Mouse (Mus musculus): ENCODE measurements around the gene Tsen34. TPM values are rescaled to one million over a fixed set of nuclear protein-coding genes. Genes with fewer than 3 reads are reported as not detected.
A peak's percentile ranks its signal among the peaks of the same experiment; 100 is the strongest.

Tsen34 gene
- total RNA-seq (2014; rRNA removed; ENCODE audit: low replicate concordance) (289 and 303 TPM in 2 replicates), polyA plus RNA-seq (2015; fragmentation: Nextera tagmentation; extraction: Ambion mirVana) (170 and 183 TPM in 2 replicates)

DNA sequence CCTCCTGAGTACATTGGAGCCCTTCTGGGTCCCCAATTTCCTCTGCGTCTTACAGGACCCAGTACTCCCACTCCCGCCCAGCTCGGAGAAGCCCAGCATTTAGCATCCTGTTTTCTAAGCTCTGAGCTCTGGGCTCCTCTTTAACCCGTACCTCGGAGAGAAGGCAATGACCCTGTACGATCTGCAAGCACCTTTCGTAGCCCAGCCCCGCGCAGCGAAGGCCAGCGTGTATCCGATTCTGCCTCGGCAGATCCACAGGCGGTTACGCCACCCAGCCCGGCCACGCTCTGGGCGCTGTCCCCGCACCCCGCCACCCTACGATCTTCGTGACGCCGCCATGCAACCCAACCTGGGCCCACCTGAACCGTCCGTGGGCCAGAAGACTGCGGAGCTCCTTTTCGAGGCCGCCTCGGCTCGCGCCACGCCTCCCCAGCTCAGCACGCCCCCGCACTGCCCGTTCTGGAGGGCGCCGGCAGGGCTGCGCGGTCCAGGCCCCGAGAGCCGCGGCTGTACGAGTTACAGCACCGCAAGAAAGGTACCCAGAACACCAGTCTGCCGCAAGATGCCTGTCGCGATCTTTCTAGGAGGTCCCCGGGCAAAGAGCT lies at the start of gene Tsen34:
Tsen34 (plus strand) TSS at position 482 of the 605 bp plus-strand sequence.
- DNase-seq (ENCODE audit: low spot score) (peak; percentile 16), ATAC-seq (ENCODE audit: insufficient read depth, low read depth) (peak; percentile 22)
- H3K4me3 ChIP-seq (ENCODE audit: low read depth, low read length), result peak within 1 kb of the TSS; percentile 76
- peaks cover 23% of the 10 kb centered on the region for H3K36me3 ChIP-seq (replicated peaks; ENCODE audit: control insufficient read depth, insufficient read depth, low read length)
- H3K4me2 ChIP-seq (ENCODE audit: low read depth, low read length), result peak within 1 kb of the TSS; percentile 97
- peaks cover 14% of the 10 kb centered on the region for H3K4me1 ChIP-seq (ENCODE audit: control insufficient read depth, insufficient read depth)
- no peaks in the 10 kb centered on the region for H3K27me3 ChIP-seq (ENCODE audit: control insufficient read depth, insufficient read depth, low read length)
- TF ChIP-seq EP300 (IDR thresholded peaks at IDR 0.05; ENCODE audit: low read depth) (no peak), CTCF (IDR thresholded peaks at IDR 0.05; ENCODE audit: low read depth) (0 out of 2 replicates have a peak, but pooled peaks have one; percentile 2)
- 1% methylated on average over 48 of the region's 49 CpGs for WGBS
- H3K27ac ChIP-seq (ENCODE audit: low read depth), result peak within 1 kb of the TSS; percentile 91
- no peaks in the 10 kb centered on the region for H3K9me3 ChIP-seq (replicated peaks; ENCODE audit: control insufficient read depth, low read length)
- H3K9ac ChIP-seq (replicated peaks; ENCODE audit: low read depth, low read length), result peak within 1 kb of the TSS; percentile 75

DNA sequence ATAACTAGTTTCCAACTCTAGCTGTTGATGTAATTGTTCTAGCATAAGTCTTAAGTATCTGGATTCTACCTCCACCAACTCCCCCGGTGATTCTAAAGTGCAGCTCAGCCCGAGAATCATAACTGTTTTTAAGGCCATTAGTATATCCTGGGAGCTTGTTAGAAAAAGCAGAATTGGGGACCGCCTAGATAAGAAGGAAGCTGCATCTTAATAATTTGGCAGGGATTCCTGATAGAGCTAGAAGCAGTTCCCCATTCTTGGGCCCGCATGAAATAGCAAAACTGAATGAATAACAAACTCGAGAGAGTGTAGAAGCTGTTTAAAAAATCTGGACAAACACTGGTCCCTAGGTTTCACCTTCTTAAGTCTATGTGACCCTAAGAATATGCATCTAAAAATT lies 49.3 kb upstream of the Tsen34 start:
- H3K27ac ChIP-seq (ENCODE audit: low read depth), result no peak overlapping the region
- H3K27me3 ChIP-seq (ENCODE audit: control insufficient read depth, insufficient read depth, low read length), result no peaks in the 10 kb centered on the region
- H3K4me3 ChIP-seq (ENCODE audit: low read depth, low read length), result no peak overlapping the region
- TF ChIP-seq CTCF (IDR thresholded peaks at IDR 0.05; ENCODE audit: low read depth) (no peak), EP300 (IDR thresholded peaks at IDR 0.05; ENCODE audit: low read depth) (no peak)
- no peak overlapping the region for H3K4me2 ChIP-seq (ENCODE audit: low read depth, low read length)
- no peak for DNase-seq (ENCODE audit: low spot score)
- peaks cover 31% of the 10 kb centered on the region for H3K36me3 ChIP-seq (replicated peaks; ENCODE audit: control insufficient read depth, insufficient read depth, low read length)
- 50% methylated on average over 5 of the region's 5 CpGs for WGBS
- no peak overlapping the region for H3K9ac ChIP-seq (replicated peaks; ENCODE audit: low read depth, low read length)
- ATAC-seq (ENCODE audit: insufficient read depth, low read depth), result no peak
- peaks cover 19% of the 10 kb centered on the region for H3K4me1 ChIP-seq (ENCODE audit: control insufficient read depth, insufficient read depth)
- H3K9me3 ChIP-seq (replicated peaks; ENCODE audit: control insufficient read depth, low read length), result no peaks in the 10 kb centered on the region

DNA sequence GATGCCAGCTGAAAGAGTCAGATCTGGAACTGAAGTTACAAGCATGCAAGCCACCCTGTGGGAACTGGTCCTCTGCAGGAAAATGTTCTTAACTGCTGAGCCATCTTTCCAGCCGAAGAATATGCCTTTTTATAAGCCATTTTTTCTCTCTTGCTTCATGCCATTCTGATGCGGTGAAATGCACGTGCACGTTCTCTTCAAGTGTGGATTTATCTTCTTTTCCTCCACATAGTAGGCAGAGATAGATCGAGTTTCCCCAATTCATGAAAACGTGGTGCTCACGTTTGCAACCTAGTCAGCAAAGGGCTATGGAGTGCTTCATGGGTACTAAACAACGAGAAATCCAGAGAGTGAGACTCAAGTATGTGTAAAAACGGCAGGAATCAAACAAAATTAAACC lies 48.8 kb upstream of the Tsen34 start:
- Histone ChIP-seq H3K4me1 (ENCODE audit: control insufficient read depth, insufficient read depth) (peaks cover 23% of the 10 kb centered on the region), H3K27me3 (ENCODE audit: control insufficient read depth, insufficient read depth, low read length) (no peaks in the 10 kb centered on the region), H3K36me3 (replicated peaks; ENCODE audit: control insufficient read depth, insufficient read depth, low read length) (peaks cover 27% of the 10 kb centered on the region), H3K4me2 (ENCODE audit: low read depth, low read length) (peak overlapping the region; percentile 51), H3K27ac (ENCODE audit: low read depth) (no peak overlapping the region), H3K9me3 (replicated peaks; ENCODE audit: control insufficient read depth, low read length) (no peaks in the 10 kb centered on the region), H3K4me3 (ENCODE audit: low read depth, low read length) (peak overlapping the region; percentile 40; the same call in 1 of the 2 replicates), H3K9ac (replicated peaks; ENCODE audit: low read depth, low read length) (no peak overlapping the region)
- no peak for DNase-seq (ENCODE audit: low spot score)
- 25% methylated on average over 9 of the region's 9 CpGs for WGBS
- TF ChIP-seq EP300 (IDR thresholded peaks at IDR 0.05; ENCODE audit: low read depth) (no peak), CTCF (IDR thresholded peaks at IDR 0.05; ENCODE audit: low read depth) (no peak)
- no peak for ATAC-seq (ENCODE audit: insufficient read depth, low read depth)

DNA sequence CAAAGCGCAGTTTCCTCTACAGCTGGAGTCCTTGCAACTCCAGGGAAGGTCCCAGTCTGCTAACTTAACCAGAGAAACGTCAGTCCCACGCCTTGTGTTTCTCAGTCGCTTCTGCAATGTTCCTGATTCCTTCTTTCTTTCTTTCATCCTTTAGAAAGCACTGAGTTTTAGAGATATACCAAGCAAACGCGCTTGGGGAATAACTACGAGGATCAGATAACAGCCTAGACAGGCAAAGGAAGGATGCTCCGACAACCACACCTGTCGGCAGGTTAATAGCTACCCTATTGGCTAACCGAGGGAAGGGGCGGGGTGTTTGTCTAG lies 48.4 kb upstream of the Tsen34 start:
- H3K27me3 ChIP-seq (ENCODE audit: control insufficient read depth, insufficient read depth, low read length), result no peaks in the 10 kb centered on the region
- peak overlapping the region; percentile 51 for H3K4me2 ChIP-seq (ENCODE audit: low read depth, low read length)
- H3K36me3 ChIP-seq (replicated peaks; ENCODE audit: control insufficient read depth, insufficient read depth, low read length), result peaks cover 22% of the 10 kb centered on the region
- no peak for ATAC-seq (ENCODE audit: insufficient read depth, low read depth)
- H3K9me3 ChIP-seq (replicated peaks; ENCODE audit: control insufficient read depth, low read length), result no peaks in the 10 kb centered on the region
- no peak for DNase-seq (ENCODE audit: low spot score)
- 2% methylated on average over 11 of the region's 11 CpGs for WGBS
- no peak overlapping the region for H3K9ac ChIP-seq (replicated peaks; ENCODE audit: low read depth, low read length)
- H3K4me3 ChIP-seq (ENCODE audit: low read depth, low read length), result peak overlapping the region; percentile 40
- peaks cover 23% of the 10 kb centered on the region for H3K4me1 ChIP-seq (ENCODE audit: control insufficient read depth, insufficient read depth)
- TF ChIP-seq EP300 (IDR thresholded peaks at IDR 0.05; ENCODE audit: low read depth) (no peak), CTCF (IDR thresholded peaks at IDR 0.05; ENCODE audit: low read depth) (no peak)
- peak overlapping the region; percentile 44; the same call in 1 of the 2 replicates for H3K27ac ChIP-seq (ENCODE audit: low read depth)

GRCm38 (mm10) chr7:3644672-3645487 lies 47.8 kb upstream of the Tsen34 start, which contains the start of gene Cnot3:
Gene Cnot3 (plus strand): TSS chr7:3645268.
- peak within 1 kb of the TSS; percentile 95 for H3K4me3 ChIP-seq (ENCODE audit: low read depth, low read length)
- no peaks in the 10 kb centered on the region for H3K9me3 ChIP-seq (replicated peaks; ENCODE audit: control insufficient read depth, low read length)
- H3K4me2 ChIP-seq (ENCODE audit: low read depth, low read length), result peak within 1 kb of the TSS; percentile 79
- H3K27ac ChIP-seq (ENCODE audit: low read depth), result peak within 1 kb of the TSS; percentile 99
- under 1% methylated on average over 56 of the region's 58 CpGs for WGBS
- H3K4me1 ChIP-seq (ENCODE audit: control insufficient read depth, insufficient read depth), result peaks cover 23% of the 10 kb centered on the region
- DNase-seq (ENCODE audit: low spot score), result peak; percentile 100
- peak; percentile 97 for ATAC-seq (ENCODE audit: insufficient read depth, low read depth)
- TF ChIP-seq EP300 (IDR thresholded peaks at IDR 0.05; ENCODE audit: low read depth) (peak; percentile 95), CTCF (IDR thresholded peaks at IDR 0.05; ENCODE audit: low read depth) (no peak)
- H3K36me3 ChIP-seq (replicated peaks; ENCODE audit: control insufficient read depth, insufficient read depth, low read length), result peaks cover 16% of the 10 kb centered on the region
- no peaks in the 10 kb centered on the region for H3K27me3 ChIP-seq (ENCODE audit: control insufficient read depth, insufficient read depth, low read length)
- peak within 1 kb of the TSS; percentile 95 for H3K9ac ChIP-seq (replicated peaks; ENCODE audit: low read depth, low read length)
